Mouse (Mus musculus) kidney, postnatal 14 days (tissue): ENCODE results near the gene Rgs13.

ENCODE experiments used
- DNase-seq: peaks from one replicate; pipeline ENCODE4 v3.0.0; 2022; ENCODE audit warnings: mixed read lengths

Rgs13 gene

GRCm38 (mm10) chr1:144177166-144177565 is at the start of gene Rgs13:
Gene Rgs13, minus strand, starts transcription at chr1:144177372.
- no peak for DNase-seq

DNA sequence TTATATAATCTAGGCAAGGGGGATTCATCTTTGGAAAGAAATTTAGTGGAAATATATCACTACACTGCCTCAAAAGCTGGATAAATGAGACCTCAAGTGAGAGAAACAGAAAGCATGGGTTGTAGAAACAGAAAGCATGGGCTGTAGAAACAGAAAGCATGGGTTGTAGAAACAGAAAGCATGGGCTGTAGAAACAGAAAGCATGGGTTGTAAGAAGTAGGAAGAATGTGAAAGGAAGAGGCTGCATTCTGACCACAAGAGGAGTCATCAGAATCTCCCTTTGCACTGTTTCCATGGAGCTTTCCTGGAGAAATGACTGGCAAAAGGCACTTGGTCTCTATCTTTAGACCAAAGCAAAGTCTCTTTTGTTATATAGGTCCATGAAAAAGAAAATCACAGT is 38.1 kb upstream of the Rgs13 start:
- DNase-seq: no peak

- no peak for DNase-seq
These were observed 33.7 kb upstream of the Rgs13 start for GRCm38 (mm10) chr1:144210912-144211311.

- no peak for DNase-seq
These were observed 29.3 kb upstream of the Rgs13 start for GRCm38 (mm10) chr1:144206281-144207061.

- no peak for DNase-seq
These were observed 27.6 kb upstream of the Rgs13 start for GRCm38 (mm10) chr1:144204766-144205165.

GRCm38 (mm10) chr1:144202939-144203338 is 25.8 kb upstream of the Rgs13 start:
- no peak for DNase-seq

GRCm38 (mm10) chr1:144200496-144200895 is 23.3 kb upstream of the Rgs13 start:
- DNase-seq: no peak

DNA sequence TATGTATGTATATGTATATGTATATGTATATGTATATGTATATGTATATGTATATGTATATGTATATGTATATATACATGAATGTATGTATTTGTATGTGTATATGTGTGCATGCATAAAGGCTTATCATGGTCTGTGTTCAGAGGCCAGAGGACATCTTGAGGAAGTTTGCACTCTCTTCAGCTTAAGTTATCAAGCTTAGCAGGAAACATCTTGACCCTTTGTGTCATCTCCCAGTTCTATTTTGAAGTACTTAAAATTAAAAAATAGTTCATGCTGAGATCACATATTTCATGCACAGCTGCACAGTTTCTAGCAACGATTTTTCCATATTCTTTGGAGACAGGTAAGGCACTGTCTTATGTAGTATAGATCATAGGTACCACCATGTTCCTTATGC is 22.4 kb upstream of the Rgs13 start:
- no peak for DNase-seq

- DNase-seq: peak; percentile 40
These were observed 20.5 kb upstream of the Rgs13 start for GRCm38 (mm10) chr1:144197684-144198083.

DNA sequence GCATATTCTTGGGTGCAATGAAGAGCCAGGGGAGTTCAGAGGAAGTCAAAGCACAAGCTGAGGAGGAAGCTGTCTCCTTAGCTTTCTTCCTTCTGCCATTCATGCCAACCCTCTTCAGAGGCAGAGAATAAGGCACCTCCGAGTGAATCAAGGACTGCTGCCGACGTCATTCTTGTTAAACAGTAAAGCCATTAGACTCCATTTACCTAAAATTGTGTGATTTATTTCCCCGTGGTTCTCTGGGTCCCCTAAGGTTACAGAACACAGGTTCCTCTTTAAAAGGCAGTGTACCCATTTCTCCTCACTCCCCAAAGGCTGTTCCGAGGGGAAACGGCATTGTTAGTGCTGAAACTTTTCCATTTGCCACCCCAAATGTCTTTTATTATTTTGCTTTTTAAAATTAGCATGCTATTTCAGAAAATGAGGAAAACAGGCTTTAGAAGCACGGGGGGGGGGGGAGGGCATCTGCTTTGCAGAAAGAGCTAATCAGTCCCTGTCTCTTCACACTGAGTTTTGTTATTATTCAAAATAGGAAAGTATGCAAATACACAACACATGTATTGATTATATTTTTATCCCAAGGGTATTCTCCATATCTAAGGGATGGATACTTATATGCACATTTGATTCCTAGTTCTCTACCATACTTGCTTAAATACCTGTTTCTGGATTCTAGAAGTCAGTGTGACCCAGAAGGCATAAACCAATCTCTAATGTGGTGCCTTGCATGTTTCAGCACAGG is 9.7 kb upstream of the Rgs13 start:
- no peak for DNase-seq

DNA sequence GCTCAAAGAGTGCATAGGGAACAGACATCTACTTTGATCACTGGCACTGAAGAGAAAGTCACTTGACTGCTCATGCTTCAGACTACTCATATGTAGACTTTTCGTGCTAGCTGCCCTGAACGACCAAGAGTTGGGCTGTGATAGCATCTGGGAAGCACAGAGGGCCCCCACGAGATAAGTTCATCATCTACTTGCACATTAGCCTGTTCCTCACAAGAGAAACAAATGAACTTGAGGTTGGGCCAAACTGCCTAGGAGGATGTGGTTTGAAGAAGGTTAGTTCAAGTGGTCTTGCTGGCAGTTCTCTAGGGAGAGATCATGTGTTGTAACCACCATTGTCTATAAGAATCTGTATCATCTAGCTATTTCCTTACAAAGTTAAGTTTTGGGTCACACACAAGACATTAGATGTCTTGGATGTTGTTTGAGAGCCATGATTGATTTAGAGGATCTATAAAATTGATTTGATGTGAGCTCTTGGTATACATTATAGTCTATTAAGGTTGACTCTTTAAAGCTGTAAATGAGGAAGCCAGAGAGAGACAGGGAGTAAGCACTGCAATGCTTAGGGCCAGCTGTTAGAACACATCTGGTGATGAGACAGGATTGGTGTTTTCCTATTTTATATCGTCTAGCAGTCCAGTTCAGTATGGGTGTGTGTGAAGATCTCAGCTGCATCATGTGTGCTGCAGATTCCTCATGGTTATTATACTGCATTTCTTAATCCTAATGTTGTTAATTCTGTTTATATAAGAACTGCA is 8.0 kb upstream of the Rgs13 start:
- no peak for DNase-seq

DNA sequence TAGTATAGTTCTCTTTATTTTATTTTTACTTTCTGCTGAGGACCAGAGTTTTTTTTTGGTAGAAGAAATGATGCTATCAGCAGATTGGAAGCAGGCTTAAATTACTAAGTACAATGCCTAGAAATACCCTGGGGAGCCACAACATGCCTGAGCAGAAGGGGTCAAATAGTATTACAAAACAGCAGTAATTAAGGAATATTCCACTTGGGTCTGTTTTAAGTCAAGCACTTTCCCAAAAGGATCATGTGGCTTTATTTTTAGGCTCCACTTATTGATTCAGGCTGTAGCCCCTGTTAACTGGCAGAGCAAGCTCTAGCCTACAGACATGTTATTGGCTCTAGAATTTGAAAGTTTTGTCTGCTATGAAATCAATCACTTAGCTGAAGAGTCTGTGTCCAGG is 6.5 kb upstream of the Rgs13 start:
- DNase-seq: peak; percentile 3

- no peak for DNase-seq
These were observed 2.4 kb upstream of the Rgs13 start for GRCm38 (mm10) chr1:144179559-144179958.

DNA sequence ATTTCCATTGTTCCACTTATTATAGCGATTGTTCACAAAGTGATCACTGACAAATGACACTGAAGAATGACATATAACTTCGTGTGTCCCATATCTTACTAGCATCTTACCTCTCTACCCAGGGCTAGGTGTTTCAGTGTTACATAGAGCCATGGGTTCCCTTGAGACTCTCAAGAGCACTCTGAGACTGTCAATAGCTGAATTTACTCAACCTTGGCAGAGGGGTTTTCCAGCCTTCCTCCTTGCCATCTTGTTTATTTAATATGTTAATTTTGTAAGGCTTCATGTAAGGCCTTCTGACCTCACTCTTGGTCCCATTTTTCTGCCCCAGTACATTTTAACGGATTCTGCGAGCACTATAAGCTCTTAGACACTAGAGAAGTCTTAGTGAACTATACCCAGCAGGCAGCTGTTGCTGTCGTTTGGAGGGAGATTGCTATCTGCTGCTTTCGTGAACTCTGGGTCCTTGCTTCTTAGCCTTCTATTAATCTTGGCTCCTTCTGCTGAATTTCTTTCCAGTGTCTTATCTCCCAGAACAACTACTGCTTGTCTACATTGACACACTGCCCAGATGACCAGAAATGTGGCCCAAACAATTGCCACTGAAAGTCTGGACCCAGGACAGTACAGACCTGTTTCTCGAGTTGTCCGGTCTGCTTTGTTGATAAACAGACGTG is 1.2 kb upstream of the Rgs13 start:
- DNase-seq: peak; percentile 11

GRCm38 (mm10) chr1:144177620-144178019 is 448 bp upstream of the Rgs13 start:
- no peak for DNase-seq

GRCm38 (mm10) chr1:144174760-144175159 is 2.4 kb downstream of the Rgs13 start:
- no peak for DNase-seq

- DNase-seq: no peak
These were observed 3.6 kb downstream of the Rgs13 start for GRCm38 (mm10) chr1:144173568-144174036.

- DNase-seq: no peak
These were observed 8.3 kb downstream of the Rgs13 start for GRCm38 (mm10) chr1:144168921-144169320.

DNA sequence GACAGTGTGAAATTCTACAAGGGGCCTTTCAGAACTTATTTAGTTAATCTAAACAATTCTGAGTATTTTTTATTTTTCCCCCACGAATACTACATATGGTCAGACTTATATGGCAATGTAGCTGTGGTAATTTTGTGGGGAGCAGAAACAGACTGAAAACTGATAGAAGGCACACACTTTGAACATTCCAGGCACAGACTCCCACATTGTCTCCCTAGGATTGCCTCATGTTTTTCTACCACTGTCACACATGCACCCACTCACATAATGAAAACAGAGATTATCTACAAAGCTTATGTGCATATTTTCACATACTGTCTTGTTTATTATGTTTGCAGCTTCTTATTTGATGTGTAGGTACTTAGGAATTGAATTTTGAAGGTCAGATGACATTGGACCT is 9.4 kb downstream of the Rgs13 start:
- DNase-seq: no peak

DNA sequence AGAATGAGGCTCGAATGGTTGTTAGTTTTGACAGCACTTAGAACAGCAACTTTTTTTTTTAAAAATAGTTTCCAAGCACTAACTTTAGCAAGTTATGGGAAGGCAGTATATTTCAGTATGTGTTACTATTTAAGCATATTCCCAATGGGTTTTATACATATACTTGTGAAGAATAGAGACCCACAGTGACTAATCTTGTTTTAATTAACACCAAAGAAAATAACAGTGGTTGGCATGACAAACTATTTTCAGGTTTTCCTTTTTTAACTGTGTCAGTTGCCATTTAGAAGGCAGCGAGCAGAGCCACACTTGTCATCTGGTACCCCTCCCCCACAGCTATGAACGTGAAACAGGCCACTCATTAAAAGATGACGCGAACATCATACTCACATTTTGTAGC is 10.3 kb downstream of the Rgs13 start:
- no peak for DNase-seq

- no peak for DNase-seq
These were observed 10.9 kb downstream of the Rgs13 start for GRCm38 (mm10) chr1:144166275-144166674.

GRCm38 (mm10) chr1:144152526-144152925 is 24.6 kb downstream of the Rgs13 start:
- DNase-seq: no peak

GRCm38 (mm10) chr1:144152184-144152525 is 25.0 kb downstream of the Rgs13 start:
- no peak for DNase-seq
